Mouse (Mus musculus) spleen, adult 18-20 months (tissue): ENCODE data around the gene Gm3336.

ENCODE experiments used
- DNase-seq, 2 experiments: peaks; one replicate each; pipeline ENCODE4 v3.0.0; 2022; ENCODE audit warnings: mixed read lengths in 2 of 2

Gm3336 gene

DNA sequence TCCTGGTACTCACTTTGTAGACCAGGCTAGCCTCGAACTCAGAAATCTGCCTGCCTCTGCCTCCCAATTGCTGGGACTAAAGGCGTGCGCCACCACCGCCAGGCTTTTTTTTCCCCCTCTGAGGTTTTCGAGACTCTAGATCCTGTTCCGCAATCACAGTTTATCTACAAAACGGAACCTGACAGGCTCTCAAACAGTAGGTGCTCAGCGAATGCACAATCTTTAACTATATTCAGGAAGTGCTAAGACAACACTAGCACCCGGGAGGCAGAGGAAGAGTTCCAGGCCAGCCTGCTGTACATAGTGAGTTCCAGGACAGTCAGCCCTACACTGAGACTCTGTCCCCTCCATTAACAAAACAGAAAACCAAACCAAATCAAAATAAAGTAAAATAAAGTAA, 47.0 kb downstream of the Gm3336 start:
- DNase-seq, result no peak

DNA sequence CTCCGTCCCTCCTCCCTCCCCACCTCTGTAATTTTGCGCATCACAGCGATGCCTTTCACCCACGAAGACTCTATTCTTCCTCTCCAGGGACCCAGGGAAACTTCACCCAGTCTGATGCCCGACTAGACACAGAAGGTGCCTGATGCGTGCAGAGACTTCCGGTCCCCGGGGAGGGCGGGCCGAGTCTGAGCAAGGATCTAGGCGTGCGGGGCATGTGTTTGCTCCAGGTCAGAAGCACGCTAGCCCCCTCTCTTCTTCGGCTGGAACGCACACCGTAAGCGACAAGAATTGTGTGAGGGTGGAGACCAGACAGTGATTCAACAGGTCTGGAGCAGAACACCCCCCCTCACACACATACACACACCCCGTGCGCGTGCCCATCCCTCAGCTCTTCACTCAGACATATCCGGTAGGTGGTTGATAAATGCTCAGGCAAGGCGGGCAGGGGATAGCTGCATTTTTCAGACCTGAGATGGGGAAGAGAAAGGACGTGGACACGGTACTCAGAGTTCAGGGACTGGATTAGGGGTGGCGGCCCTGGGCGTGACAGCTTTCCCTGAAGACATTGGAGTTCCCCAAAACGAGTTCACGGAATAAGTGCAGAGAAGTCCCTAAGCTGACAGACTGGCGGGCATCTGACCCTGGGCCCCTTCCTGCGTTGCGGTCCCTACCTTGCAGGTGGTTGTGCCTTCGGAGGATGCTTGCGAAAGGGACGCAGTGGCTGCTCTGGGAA, 47.7 kb downstream of the Gm3336 start:
- peak; percentile 81 to 83 for DNase-seq

DNA sequence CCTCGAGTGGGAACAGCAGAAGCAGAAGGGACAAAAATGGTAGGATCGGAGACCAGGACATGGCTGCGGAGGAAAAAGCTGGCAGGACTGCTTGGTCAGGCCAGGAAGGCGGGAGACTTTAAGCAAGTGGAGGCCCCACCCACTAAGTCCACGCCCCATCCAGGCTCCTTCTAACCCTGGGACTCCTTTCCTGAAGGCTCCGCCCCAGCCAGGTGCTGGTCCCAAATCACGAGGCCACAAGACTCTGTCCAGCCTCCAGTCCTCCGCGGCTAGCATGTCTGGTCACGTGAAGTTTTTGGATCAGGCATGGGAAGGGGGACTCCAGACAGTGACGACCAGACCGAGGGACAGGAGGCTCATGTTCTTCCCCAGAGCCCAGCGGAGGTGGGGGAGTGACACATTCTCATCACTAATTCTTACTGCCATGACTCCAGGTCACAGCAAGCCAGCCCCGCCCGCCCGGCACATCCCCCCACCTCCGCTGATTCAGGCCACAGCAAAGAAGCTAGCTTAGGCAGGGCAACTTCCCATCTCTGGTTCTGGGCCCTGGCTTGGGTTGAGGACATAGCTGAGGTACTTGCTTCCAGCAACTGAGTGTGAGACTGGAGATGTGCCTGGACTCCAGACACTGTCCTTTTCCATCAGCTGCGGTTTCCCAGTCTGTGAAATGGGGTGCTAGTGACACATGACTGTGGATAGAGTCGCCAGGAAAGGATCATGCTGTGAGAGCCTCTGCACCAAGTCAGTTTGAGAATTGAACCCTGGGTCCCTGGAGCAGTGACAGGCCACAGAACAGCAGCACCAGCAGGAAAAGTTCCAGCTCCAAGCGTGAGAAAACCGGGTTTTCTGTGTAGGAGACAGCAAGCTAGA, 48.5 kb downstream of the Gm3336 start:
- peak; percentile 61 to 75 for DNase-seq

DNA sequence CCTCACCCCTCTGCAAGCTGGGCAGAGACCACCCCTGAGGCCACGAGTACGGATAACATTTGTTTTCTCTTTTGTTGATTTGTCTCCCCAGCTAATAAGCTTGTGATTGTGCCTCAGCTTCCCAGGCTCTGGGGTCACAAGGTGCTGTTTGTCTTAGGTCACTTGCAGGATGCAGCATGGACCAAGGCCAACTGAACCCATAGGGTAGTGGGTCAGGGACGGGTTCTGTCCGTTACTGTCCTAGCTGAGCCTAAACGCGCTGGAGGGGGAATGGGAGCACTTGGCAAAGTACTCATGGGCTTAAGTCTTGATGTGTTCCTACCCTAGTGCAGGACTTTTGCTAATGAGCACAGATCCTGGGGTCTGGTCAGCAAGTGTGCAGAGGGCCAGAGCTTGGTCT, 49.2 kb downstream of the Gm3336 start:
- DNase-seq, result no peak

DNA sequence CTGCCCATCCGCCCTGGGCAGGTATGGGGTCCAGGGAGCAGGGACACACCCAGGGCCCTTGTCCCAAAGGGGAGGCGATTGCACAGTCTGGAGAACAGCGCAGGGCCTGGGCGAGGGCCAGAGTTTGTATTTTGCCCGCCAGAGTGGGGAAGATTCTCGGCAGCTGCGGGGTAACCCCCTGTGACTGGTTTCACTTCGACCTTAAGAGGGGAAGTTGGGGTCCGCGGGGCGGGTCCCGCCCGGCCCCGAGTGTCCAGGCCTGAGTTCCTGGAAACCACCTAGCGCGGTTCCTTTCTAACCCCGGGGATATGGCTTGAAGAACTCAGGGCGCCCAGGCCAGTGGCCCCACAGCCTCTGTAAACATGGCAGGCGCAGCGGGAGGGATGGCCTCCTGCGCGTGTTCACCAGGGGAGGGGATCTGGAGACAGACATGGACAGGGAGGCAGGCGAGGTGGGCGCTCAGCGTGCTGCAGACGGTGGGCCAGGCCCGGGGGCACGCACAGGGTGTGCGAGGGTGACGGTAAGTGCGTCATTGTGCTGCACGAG, 50.0 kb downstream of the Gm3336 start:
- DNase-seq, result peak; percentile 75 to 83

DNA sequence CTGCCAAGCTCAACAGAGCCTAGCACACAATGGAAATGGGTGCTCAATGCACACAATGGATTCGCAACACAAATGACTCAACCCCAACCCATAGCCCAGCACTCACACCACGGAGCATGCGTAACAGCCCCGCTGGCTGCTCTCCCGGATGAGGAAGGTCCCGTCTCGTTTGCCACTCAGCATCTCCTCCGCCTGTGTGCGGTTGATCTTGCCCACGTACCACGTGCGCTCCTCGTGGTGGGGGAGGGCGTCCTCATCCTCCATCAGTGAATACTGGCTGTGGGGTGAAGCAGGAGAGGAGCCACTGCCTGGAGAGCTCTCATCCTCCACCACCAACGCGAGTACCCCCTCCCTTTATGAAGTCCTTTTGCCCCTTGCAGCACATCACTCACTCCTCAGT, 50.6 kb downstream of the Gm3336 start:
- DNase-seq, result peak; percentile 38 to 47

DNA sequence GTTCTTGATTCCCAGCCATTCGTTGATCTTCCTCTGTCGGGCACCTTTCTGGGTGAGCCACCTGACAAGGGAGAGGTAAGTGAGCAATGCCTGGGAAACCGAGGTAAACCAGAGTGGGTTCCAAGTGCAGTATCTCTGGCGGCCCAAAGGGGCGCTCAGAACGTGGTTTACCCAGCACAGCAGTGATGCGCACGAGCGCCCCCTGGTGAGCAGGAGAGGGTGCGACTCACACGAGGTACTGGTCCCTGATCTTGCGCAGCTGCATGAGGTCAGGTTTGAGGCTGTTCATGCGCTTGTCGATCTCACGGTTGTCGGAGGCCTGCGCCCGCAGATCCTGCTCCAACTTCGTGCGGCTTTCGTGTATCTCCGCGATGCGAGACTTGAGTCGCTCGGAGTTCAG, 51.0 kb downstream of the Gm3336 start:
- peak; percentile 89 to 98 for DNase-seq

DNA sequence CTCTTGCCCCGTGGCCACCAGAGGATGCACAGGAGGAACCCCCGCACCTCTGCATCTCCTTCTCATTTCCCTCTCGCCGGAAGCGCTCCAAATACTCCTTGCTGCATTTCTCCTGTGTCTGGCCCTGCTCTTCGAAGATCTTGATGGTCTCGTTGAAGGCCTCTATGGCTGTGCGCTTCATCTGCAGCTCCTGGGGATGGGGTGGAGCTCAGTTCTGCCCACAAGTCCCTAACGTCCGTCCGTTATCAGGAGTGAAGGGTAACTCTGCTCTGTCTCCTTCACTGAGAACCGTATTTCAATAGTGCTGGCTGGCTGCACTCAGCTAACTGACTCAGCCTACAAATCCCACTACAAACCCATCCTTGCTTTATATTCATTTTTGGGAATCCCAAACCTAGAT, 51.5 kb downstream of the Gm3336 start:
- DNase-seq, result no peak

DNA sequence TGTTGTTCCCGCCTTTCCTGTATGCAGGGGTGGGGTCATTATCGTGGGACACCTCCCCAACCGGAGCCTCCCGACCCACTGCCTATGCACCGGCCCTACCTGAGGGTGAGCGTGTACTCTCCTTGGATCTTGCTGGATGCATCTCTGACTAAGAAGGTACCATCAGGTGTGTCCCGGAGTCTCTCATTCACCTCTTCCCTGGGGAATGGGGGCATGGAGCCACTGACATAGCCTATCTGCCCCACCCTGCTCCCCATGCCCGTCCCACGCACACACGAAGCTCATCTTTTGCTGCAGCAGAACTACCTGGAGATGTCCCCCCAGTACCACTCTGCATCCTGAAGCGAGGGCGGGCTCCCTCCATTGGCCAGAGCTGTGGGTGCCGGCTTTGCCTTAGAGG, 52.4 kb downstream of the Gm3336 start:
- no peak for DNase-seq

DNA sequence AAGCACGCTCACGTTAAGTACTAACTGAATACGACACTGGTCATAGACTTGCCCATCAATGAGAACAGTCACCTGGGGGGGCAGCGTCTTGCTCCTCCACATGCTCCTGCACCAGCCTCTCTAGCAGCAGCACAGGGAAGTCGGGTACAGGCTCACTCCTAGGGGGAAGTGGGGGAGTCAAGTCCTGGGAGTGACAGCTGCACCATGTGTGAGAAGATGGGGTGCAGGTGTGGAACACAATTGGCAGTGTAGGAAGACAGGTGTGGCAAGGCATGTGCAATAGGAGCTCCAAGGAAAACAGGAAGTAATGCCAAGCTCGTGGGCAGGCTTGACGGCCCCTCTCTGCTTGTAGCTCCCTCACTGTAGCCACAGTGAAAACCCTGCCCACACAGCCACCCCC, 52.9 kb downstream of the Gm3336 start:
- DNase-seq, result no peak

DNA sequence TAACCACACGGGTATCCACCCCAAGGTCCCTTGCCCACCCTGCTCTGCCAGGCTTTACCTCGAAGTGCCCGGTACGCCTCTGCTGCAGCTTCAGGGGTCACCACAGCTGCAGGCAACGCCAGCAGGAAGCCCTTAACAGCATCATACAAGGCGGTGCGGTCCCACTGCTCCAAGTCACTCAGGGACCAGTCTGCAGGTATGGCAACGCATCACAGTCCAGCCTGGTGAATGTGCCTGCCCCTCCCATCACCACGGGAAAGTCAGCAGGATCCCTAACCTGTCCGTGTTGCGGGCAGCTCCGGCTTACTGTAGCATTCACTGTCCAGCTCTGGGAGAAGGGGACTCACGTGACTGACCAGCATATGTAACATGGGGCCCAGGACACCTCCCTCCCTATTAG, 53.7 kb downstream of the Gm3336 start:
- no peak for DNase-seq
